In genomic region chr13:57648784-57649183, GRCm38 (mm10) we compare ENCODE assay signal across 18 mouse cellular contexts.
DNase-seq lines count a peak whose midpoint lies in the region; ATAC-seq and TF ChIP-seq lines count a peak whose summit lies in the region.
"Had no signal": no experiment of that assay in that cellular context is flagged by ENCODE, and none has a peak within 500 bp of the region (broad histone marks: within the 10 kb centered on the region; RNA-seq: fewer than 3 reads in every experiment).

No protein-coding gene starts in this region.

- 0 out of 2 replicates have a peak, but pooled peaks cover 3% of the 10 kb centered on the region for H3K9me3 ChIP-seq in hindbrain, embryonic 13.5 days
- H3K9me3 ChIP-seq: embryonic facial prominence, embryonic 13.5 days; forebrain, embryonic 12.5 days; heart, embryonic 15.5 days; intestine, embryonic 15.5 days had no signal

- no peak overlapping the region for H3K27ac ChIP-seq in hindbrain, embryonic 13.5 days
- H3K27ac ChIP-seq: embryonic facial prominence, embryonic 13.5 days; forebrain, embryonic 12.5 days; heart, adult 2 months; heart, embryonic 15.5 days; hindbrain, embryonic 14.5 days; intestine, embryonic 15.5 days had no signal

- H3K9ac ChIP-seq in hindbrain, embryonic 13.5 days = no peak overlapping the region
- H3K9ac ChIP-seq: embryonic facial prominence, embryonic 13.5 days; forebrain, embryonic 12.5 days; heart, embryonic 15.5 days; hindbrain, embryonic 14.5 days; intestine, embryonic 15.5 days had no signal

- TF ChIP-seq CTCF in brain, embryonic 14.5 days (IDR thresholded peaks at IDR 0.05; ENCODE audit: borderline replicate concordance, extremely low read depth, insufficient read depth, insufficient read length) = no peak

- H3K4me2 ChIP-seq in hindbrain, embryonic 13.5 days = no peak overlapping the region
- H3K4me2 ChIP-seq: embryonic facial prominence, embryonic 13.5 days; forebrain, embryonic 12.5 days; heart, embryonic 11.5 days; heart, embryonic 15.5 days; hindbrain, embryonic 14.5 days; intestine, embryonic 15.5 days had no signal

- no peaks in the 10 kb centered on the region for H3K36me3 ChIP-seq in hindbrain, embryonic 13.5 days
- H3K36me3 ChIP-seq: embryonic facial prominence, embryonic 13.5 days; forebrain, embryonic 12.5 days; heart, embryonic 15.5 days; intestine, embryonic 15.5 days had no signal

- no peak for TF ChIP-seq POLR2A in brain, embryonic 14.5 days (IDR thresholded peaks at IDR 0.05; ENCODE audit: borderline replicate concordance, extremely low read depth, insufficient read depth, insufficient read length, poor library complexity, severe bottlenecking)

- no peak for ATAC-seq in cerebellum, adult (ENCODE audit: insufficient number of reproducible peaks, low FRiP score, low TSS enrichment)
- no peak for ATAC-seq in hindbrain, embryonic 13.5 days (ENCODE audit: low FRiP score)
- ATAC-seq: forebrain, embryonic 16.5 days; intestine, embryonic 15.5 days had no signal

- WGBS in hindbrain, embryonic 13.5 days = 77% methylated on average over 2 of the region's 2 CpGs

- H3K27me3 ChIP-seq in hindbrain, embryonic 13.5 days = no peaks in the 10 kb centered on the region
- H3K27me3 ChIP-seq: embryonic facial prominence, embryonic 13.5 days; forebrain, embryonic 12.5 days; heart, embryonic 15.5 days; intestine, embryonic 15.5 days had no signal

- H3K4me3 ChIP-seq in hindbrain, embryonic 13.5 days = no peak overlapping the region
- H3K4me3 ChIP-seq: embryonic facial prominence, embryonic 13.5 days; forebrain, embryonic 12.5 days; heart, adult 2 months; heart, embryonic 15.5 days; intestine, embryonic 15.5 days had no signal

- peaks cover 16% of the 10 kb centered on the region; the same call in 1 of the 2 replicates for H3K4me1 ChIP-seq in hindbrain, embryonic 13.5 days (replicated peaks)
- H3K4me1 ChIP-seq: embryonic facial prominence, embryonic 13.5 days; forebrain, embryonic 12.5 days; heart, embryonic 15.5 days; intestine, embryonic 15.5 days had no signal

- peak; percentile 43 to 60 for DNase-seq in cerebellum, adult 18-20 months
- peak; percentile 60 for DNase-seq in brain, embryonic 14.5 days (ENCODE audit: low read depth)
- DNase-seq in cerebellum, postnatal 10 days = peak; percentile 40 to 42
- no peak for DNase-seq in urinary bladder, adult 2 months (ENCODE audit: low spot score)
- no peak for DNase-seq in kidney, postnatal 36 days
- DNase-seq: adrenal gland, postnatal 10 days; gastrocnemius, postnatal 10 days; heart, adult 2 months; heart, postnatal 14 days had no signal

Comparison
In these comparisons a context has a peak if more than half of its experiments do, and no peak if none do; other contexts are left out.
1. DNase-seq: peak in cerebellum, adult 18-20 months (2 of 2), brain, embryonic 14.5 days (single experiment) and cerebellum, postnatal 10 days (2 of 2); none in urinary bladder, adult 2 months (single experiment) and kidney, postnatal 36 days (0 of 2).